Mouse (Mus musculus) midbrain, embryonic 11.5 days (tissue): ENCODE data around the gene Cdcp1. TPM values are rescaled to one million over a fixed set of nuclear protein-coding genes. Genes with fewer than 3 reads are reported as not detected.

ENCODE experiments used
- ATAC-seq: fragments of 200-750 bp; cut with Nextera tagmentation; 2 replicates; pipeline ENCODE4 v1.8.0; 2017; ENCODE audit warnings: moderate TSS enrichment, moderate library complexity; ENCODE audit not compliant: low FRiP score
- DNase-seq: peaks from one replicate; pipeline ENCODE4 v3.0.0; 2015; ENCODE audit warnings: low spot score; ENCODE audit errors: missing footprints
- H3K27ac ChIP-seq: fragments of 300-500 bp; sonication (generic); 2 replicates; pipeline ENCODE4 v1.5.1; 2014; ENCODE audit warnings: low read depth, low read length
- H3K27me3 ChIP-seq: fragments of 300-500 bp; sonication (generic); 2 replicates; pipeline ENCODE4 v1.6.1; 2014; ENCODE audit warnings: mild to moderate bottlenecking, low read length, moderate library complexity, mixed read lengths; ENCODE audit not compliant: control insufficient read depth, insufficient read depth
- H3K36me3 ChIP-seq: fragments of 300-500 bp; sonication (generic); 2 replicates; pipeline ENCODE4 v1.6.1; 2014; ENCODE audit warnings: mild to moderate bottlenecking, low read length, moderate library complexity, mixed read lengths; ENCODE audit not compliant: control insufficient read depth, insufficient read depth
- H3K4me1 ChIP-seq: fragments of 300-500 bp; sonication (generic); 2 replicates; pipeline ENCODE4 v1.6.1; 2014; ENCODE audit warnings: low read length; ENCODE audit not compliant: control insufficient read depth, insufficient read depth
- H3K4me2 ChIP-seq: fragments of 300-500 bp; sonication (generic); 2 replicates; pipeline ENCODE4 v1.6.1; 2014; ENCODE audit warnings: mild to moderate bottlenecking, moderate library complexity
- H3K4me3 ChIP-seq: fragments of 300-500 bp; sonication (generic); 2 replicates; pipeline ENCODE4 v1.5.1; 2014; ENCODE audit warnings: low read depth, low read length
- H3K9ac ChIP-seq: fragments of 300-500 bp; sonication (generic); 2 replicates; pipeline ENCODE4 v1.6.1; 2014; ENCODE audit warnings: low read length
- H3K9me3 ChIP-seq: fragments of 300-500 bp; sonication (generic); 2 replicates; pipeline ENCODE4 v1.6.1; 2016; ENCODE audit warnings: low read length; ENCODE audit not compliant: control insufficient read depth
- WGBS: fragments of 180-500 bp; shearing (Covaris S2); extraction: QIAGEN DNeasy Blood & Tissue Kit; methylation state at CpG from one replicate; pipeline ENCODE4 v1.1.7; 2014; 5-methylcytosine and 5-hydroxymethylcytosine counted together
- polyA plus RNA-seq: library from polyadenylated mRNA; unstranded; fragments of >200 nt; fragmentation: Nextera tagmentation; extraction: Ambion mirVana; gene quantifications from 2 replicates; pipeline ENCODE4 v1.2.1, GENCODE M21; 2014

The Cdcp1 gene
- polyA plus RNA-seq, 1 experiment from 2014 or later: 0.29 TPM

DNA sequence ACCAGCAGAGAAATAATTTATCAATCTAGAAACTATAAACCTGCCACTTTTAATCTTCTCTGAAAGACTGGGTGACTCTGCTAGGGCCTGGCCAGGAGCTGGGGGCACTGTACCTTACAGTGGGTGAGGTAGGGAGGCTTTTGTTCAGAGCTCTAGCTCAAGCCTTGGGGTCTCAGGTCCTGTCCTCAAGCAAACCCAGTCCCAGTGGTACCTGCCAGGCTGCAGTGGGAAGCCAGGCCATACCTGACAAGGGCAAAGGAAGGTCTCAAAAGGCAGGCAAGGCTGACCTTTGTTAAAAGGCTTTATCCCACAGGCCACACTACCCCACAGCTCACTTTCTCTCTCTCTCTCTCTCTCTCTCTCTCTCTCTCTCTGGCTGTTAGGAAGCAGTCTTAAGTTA lies 12.8 kb upstream of the Cdcp1 start:
- Histone ChIP-seq H3K4me3 (no peak overlapping the region), H3K4me2 (no peak overlapping the region), H3K9me3 (no peaks in the 10 kb centered on the region), H3K9ac (no peak overlapping the region), H3K27me3 (no peaks in the 10 kb centered on the region), H3K27ac (no peak overlapping the region), H3K4me1 (no peaks in the 10 kb centered on the region), H3K36me3 (no peaks in the 10 kb centered on the region)
- no peak for DNase-seq
- no peak for ATAC-seq

DNA sequence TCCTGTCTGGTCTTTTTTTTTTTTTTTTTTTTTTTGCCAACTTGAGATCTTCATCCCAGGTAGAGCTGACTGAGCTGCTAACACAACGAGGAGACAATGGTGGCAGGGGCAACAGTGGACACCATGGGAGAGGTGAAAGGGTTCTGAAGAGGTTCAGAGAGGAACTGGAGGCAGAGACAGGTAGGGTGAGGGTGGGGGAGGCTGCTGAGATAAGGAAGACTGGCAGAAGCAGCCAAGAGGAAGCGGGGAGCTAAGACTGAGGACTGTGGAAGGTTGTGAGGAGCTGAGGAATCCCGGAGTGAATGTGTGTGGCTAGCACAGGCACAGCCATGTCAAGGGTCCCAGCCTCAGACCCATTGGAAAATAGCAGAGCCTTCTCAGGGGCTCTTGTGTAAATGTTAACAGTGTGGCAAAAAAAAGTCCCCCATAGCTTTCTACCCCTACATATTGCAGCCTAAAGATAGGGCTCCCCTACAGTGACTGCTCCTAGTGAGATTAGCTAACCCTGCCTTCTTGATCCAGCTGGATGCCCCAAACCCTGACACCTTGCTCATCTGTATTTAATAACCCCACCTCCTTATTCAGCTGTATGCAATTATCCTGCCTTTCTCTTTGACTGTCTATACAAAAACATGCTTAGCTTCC lies 11.4 kb upstream of the Cdcp1 start:
- H3K4me3 ChIP-seq: no peak overlapping the region
- no peaks in the 10 kb centered on the region for H3K27me3 ChIP-seq
- no peak for DNase-seq
- H3K27ac ChIP-seq: no peak overlapping the region
- H3K9ac ChIP-seq: no peak overlapping the region
- no peak for ATAC-seq
- H3K9me3 ChIP-seq: no peaks in the 10 kb centered on the region
- WGBS: 79% methylated on average over 3 of the region's 3 CpGs
- no peaks in the 10 kb centered on the region for H3K36me3 ChIP-seq
- H3K4me2 ChIP-seq: no peak overlapping the region
- H3K4me1 ChIP-seq: no peaks in the 10 kb centered on the region

- Histone ChIP-seq H3K4me3 (no peak overlapping the region), H3K4me2 (no peak overlapping the region), H3K27ac (no peak overlapping the region), H3K4me1 (no peaks in the 10 kb centered on the region), H3K27me3 (no peaks in the 10 kb centered on the region), H3K9ac (no peak overlapping the region), H3K9me3 (no peaks in the 10 kb centered on the region), H3K36me3 (no peaks in the 10 kb centered on the region)
- no peak for DNase-seq
- ATAC-seq: no peak
- WGBS: 78% methylated on average over 2 of the region's 2 CpGs
These were observed 9.1 kb upstream of the Cdcp1 start for GRCm38 (mm10) chr9:123224863-123225431.

DNA sequence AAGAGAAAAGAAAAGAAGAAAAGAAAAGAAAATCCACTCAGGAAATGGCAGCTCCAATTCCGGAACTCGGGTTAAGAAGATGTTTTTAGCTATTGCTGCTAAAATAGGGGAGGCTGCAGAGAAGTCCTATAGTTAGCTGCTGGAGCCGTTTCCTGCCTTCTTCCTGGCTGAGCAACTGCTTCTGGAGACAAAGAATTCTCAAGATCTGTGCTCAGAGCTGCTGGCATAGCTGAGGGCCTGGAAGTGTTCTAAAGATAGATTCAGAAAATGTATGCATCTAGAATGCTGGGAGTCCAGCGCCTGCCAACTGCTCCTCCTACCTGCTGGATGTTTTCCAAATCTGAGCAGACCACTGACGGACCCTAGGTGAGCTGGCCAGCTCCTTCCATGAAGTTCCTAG lies 4.0 kb upstream of the Cdcp1 start:
- no peak overlapping the region for H3K4me3 ChIP-seq
- DNase-seq (no peak), ATAC-seq (no peak)
- no peak overlapping the region for H3K27ac ChIP-seq
- no peaks in the 10 kb centered on the region; the same call in 1 of the 2 replicates for H3K4me1 ChIP-seq
- H3K9me3 ChIP-seq: no peaks in the 10 kb centered on the region
- 45% methylated on average over 5 of the region's 5 CpGs for WGBS
- peaks cover 9% of the 10 kb centered on the region for H3K27me3 ChIP-seq
- no peak overlapping the region for H3K4me2 ChIP-seq
- no peak overlapping the region for H3K9ac ChIP-seq
- no peaks in the 10 kb centered on the region for H3K36me3 ChIP-seq

GRCm38 (mm10) chr9:123213371-123213770 lies 2.5 kb downstream of the Cdcp1 start:
- H3K36me3 ChIP-seq: no peaks in the 10 kb centered on the region
- ATAC-seq (no peak), DNase-seq (no peak)
- no peak overlapping the region for H3K9ac ChIP-seq
- H3K27ac ChIP-seq: no peak overlapping the region
- H3K4me3 ChIP-seq: no peak overlapping the region
- WGBS: 72% methylated on average over 9 of the region's 9 CpGs
- no peak overlapping the region for H3K4me2 ChIP-seq
- H3K4me1 ChIP-seq: no peaks in the 10 kb centered on the region; the same call in 1 of the 2 replicates
- H3K27me3 ChIP-seq: peaks cover 12% of the 10 kb centered on the region
- H3K9me3 ChIP-seq: no peaks in the 10 kb centered on the region

- H3K4me2 ChIP-seq: no peak overlapping the region
- H3K27ac ChIP-seq: no peak overlapping the region
- H3K4me3 ChIP-seq: no peak overlapping the region
- DNase-seq (no peak), ATAC-seq (no peak)
- H3K9me3 ChIP-seq: no peaks in the 10 kb centered on the region
- no peaks in the 10 kb centered on the region for H3K4me1 ChIP-seq
- no peak overlapping the region for H3K9ac ChIP-seq
- no peaks in the 10 kb centered on the region for H3K27me3 ChIP-seq
- 88% methylated on average over 1 of the region's 1 CpGs for WGBS
- no peaks in the 10 kb centered on the region for H3K36me3 ChIP-seq
These were observed 7.9 kb downstream of the Cdcp1 start for GRCm38 (mm10) chr9:123207895-123208294.

GRCm38 (mm10) chr9:123206948-123207347 lies 8.9 kb downstream of the Cdcp1 start:
- 83% methylated on average over 2 of the region's 2 CpGs for WGBS
- DNase-seq (no peak), ATAC-seq (no peak)
- Histone ChIP-seq H3K4me1 (no peaks in the 10 kb centered on the region), H3K4me3 (no peak overlapping the region), H3K9me3 (no peaks in the 10 kb centered on the region), H3K36me3 (no peaks in the 10 kb centered on the region), H3K4me2 (no peak overlapping the region), H3K27ac (no peak overlapping the region), H3K9ac (no peak overlapping the region), H3K27me3 (no peaks in the 10 kb centered on the region)

- no peak overlapping the region for H3K4me2 ChIP-seq
- H3K4me1 ChIP-seq: no peaks in the 10 kb centered on the region
- H3K27me3 ChIP-seq: no peaks in the 10 kb centered on the region
- no peak overlapping the region for H3K9ac ChIP-seq
- no peaks in the 10 kb centered on the region for H3K36me3 ChIP-seq
- H3K9me3 ChIP-seq: no peaks in the 10 kb centered on the region
- no peak overlapping the region for H3K27ac ChIP-seq
- ATAC-seq: no peak
- 56% methylated on average over 2 of the region's 2 CpGs for WGBS
- no peak for DNase-seq
- H3K4me3 ChIP-seq: no peak overlapping the region
These were observed 9.3 kb downstream of the Cdcp1 start for GRCm38 (mm10) chr9:123206526-123206925.

DNA sequence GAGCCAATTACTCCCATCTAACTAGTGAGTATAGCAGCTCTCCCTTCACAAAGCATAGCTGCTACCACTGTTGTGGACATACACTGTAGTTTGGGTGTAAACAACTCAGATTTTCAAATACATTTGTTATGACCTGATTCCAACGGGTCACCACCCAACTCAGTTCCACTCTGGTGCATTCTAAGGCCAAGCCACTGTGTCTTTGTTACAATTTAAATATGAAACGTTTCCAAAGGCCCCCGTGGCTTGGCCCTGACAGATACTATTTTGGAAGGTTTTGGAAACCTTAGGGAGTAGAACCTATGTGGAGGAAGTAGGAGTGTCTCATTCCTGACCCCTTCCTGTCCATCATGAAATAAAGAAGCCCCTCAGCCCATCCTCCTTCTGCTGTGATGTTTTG lies 15.7 kb downstream of the Cdcp1 start:
- Histone ChIP-seq H3K4me3 (no peak overlapping the region), H3K9me3 (no peaks in the 10 kb centered on the region), H3K4me2 (no peak overlapping the region), H3K27ac (no peak overlapping the region), H3K27me3 (no peaks in the 10 kb centered on the region), H3K4me1 (no peaks in the 10 kb centered on the region), H3K36me3 (no peaks in the 10 kb centered on the region), H3K9ac (no peak overlapping the region)
- 72% methylated on average over 3 of the region's 3 CpGs for WGBS
- ATAC-seq (no peak), DNase-seq (no peak)
